Mouse (Mus musculus): ENCODE measurements around the gene Nr1d1.

Gene Nr1d1

DNA sequence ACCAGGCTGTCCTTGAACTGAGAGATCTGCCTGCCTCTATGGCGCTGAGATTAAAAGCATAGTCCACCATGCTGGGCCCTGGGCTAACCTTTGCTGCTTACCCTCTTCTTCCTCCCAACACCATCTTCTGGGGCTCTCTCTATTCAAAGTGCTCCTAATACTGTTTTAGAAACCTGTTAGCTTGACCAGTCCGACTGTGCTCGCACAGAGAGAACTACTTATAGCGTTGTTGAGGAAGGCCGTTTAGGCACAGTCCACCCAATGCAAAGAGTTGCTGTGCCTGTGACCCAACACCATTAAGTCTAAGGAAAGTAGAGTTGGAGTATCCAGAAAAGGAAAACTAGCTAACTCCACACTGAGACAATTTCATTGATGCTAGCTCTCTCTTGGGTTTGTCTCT is 13.0 kb upstream of the Nr1d1 start:
- no peak for DNase-seq (ENCODE audit: low read depth, low spot score)

GRCm38 (mm10) chr11:98787691-98788090 is 12.6 kb upstream of the Nr1d1 start:
- no peak for DNase-seq (ENCODE audit: low read depth, low spot score)

DNA sequence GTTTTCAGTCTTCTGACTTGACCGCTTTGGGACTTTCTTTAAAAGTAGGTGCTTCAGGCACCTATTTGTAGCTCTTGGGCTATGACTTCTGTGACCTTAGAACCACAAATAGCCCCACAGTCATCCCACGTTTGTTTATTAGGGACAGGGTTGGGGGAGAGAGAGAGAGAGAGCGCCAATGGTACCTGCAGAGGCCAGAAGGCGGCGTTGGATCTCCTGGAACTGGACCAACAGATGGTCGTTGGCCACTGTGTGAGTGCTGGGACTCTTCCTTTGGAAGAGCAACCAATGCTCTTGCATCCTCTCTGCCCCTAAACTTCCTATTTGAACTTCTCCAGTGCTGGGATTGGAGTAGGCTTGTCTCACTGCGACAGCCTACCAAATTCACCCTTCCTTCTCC is 12.1 kb upstream of the Nr1d1 start:
- DNase-seq (ENCODE audit: low read depth, low spot score): no peak

DNA sequence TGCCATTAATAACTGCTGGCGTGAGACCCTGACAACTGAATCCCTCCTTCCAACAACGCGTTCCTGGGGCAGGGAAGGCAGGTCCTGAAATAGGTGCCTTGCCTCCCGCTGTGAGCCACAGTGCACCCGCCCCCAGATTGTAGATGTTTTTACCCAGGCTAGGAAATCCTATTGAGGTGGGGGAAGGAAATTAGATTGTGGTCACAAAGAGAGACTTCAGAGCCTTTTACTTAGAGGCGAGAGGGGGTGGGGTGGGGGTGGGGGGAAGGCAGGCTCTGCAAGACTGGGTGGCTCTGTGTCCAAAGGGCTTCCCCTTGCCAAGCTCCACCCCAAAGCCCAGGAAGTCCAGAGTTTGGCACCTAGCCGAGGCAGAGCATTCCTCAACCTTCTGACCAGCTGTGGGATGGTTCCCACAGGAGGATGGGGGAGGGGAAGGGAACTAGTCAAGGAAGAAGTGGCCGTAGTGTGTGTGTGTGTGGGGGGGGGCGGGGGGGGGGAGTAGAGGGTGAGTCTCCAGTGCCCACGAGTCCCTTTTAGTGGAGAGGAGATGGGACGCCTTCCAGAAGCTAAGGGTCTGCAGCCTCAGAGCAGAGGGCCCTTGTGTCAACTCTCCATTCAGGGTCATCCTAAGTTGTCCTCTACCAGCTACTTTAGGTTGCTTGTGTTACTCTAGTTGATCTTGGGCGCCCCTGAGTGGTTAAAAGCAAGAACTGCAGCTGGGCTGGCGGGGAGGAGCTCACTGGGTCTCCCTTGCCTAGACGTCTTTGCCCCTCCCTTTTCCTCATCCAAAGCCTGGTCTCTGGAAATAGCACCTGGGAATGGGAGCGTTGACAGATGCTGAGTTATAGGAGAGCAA is 11.5 kb upstream of the Nr1d1 start:
- DNase-seq (ENCODE audit: low read depth, low spot score): peak; percentile 97

DNA sequence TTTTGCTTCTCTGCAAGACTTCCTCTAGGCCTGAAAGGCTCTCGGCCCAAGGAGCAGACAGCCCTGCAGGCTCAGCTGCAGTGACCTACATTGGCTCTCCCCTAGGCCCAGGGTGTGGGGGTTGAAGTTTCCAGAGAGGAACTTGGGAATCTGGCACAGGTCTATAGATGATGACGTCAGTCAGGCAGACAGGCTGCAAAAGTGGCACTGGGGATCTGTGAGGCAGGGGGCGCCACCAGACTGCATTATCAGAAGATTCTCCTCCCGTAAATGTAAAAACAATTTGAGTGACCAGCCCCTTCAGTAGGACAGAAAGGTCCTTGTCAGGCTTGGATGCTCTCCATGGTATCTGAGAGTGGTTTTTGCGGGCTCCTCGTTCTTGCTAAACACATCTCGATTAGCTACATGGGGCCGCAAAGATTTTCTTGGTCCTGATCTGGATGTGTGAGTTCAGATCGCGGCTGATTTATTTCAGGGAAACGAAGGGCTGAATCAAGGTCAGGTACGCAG is 10.7 kb upstream of the Nr1d1 start:
- DNase-seq (ENCODE audit: low read depth, low spot score): no peak

DNA sequence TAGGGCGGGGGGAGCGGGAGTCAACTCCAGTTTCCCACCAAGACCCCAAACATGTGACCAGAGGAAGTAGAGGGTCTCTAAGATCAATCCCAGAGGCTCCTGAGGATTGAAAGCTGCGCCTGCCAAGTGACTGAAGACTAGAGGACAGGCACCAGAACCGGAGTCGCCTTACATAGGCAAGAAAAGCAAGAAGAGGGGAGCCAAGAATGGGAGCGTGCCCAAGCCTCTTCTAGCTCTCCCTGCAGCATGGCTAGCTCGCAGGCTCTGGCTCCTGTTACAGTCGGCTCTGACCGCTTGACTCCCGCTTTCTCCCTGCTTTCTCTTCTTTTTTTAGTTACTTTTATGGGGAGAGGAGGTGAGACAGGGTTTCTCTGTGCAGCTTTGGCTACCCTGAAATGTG is 10.1 kb upstream of the Nr1d1 start:
- no peak for DNase-seq (ENCODE audit: low read depth, low spot score)

- no peak for DNase-seq (ENCODE audit: low read depth, low spot score)
Observed at GRCm38 (mm10) chr11:98784139-98784538, 9.0 kb upstream of the Nr1d1 start.

- DNase-seq (ENCODE audit: low read depth, low spot score): peak; percentile 83
Observed at GRCm38 (mm10) chr11:98783236-98783696, 8.1 kb upstream of the Nr1d1 start.

DNA sequence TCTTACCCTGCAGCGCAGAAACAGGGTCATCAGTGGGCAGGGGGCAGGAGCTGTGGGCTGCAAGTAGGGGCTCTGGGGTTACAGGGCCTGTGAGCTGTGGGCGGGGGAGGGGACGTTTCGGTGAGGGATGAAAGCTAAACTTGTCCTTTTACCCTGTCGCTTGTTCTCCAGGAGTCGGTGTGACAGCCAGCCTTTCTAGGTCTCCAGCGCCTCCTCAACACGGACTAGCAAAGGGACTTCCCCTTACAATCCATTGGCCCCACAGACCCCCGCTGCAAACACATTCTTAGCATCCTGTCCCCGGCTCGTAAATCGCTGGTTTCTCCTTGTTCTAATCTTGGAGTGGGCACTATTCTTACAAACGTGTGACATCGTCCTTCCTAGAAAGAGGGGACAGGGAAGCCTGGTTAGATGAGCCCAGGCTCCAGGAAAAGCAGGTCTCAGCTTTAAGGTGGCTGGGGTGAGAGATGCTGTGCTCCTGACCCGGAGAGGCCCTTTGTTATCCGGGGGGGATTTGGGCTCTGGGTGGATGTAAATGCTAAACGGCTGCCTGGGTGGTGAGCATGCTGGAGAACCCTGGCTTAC is 7.6 kb upstream of the Nr1d1 start:
- no peak for DNase-seq (ENCODE audit: low read depth, low spot score)

- no peak for DNase-seq (ENCODE audit: low read depth, low spot score)
Observed at GRCm38 (mm10) chr11:98781851-98782512, 6.8 kb upstream of the Nr1d1 start.

DNA sequence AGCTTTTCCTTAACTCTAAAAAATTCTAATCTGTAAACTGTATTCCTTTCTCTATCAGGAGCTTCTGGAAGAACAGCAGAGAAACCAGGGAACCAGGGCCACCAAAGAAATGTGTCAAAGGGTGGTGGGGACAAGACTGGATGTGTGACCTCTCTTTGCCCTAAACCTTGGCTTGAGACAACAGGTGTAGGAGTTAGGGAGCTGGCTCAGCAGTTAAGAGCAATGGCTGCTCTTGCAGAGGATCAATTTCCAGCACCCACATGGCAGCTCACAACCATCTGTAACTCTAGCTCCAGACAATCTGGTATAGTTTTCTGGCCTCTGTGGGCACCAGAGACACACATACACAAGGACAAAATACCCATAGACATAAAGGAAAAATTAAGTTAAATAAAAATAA is 2.8 kb upstream of the Nr1d1 start:
- DNase-seq (ENCODE audit: low read depth, low spot score): no peak

- peak; percentile 58 for DNase-seq (ENCODE audit: low read depth, low spot score)
Observed at GRCm38 (mm10) chr11:98776843-98777590, 1.9 kb upstream of the Nr1d1 start.

DNA sequence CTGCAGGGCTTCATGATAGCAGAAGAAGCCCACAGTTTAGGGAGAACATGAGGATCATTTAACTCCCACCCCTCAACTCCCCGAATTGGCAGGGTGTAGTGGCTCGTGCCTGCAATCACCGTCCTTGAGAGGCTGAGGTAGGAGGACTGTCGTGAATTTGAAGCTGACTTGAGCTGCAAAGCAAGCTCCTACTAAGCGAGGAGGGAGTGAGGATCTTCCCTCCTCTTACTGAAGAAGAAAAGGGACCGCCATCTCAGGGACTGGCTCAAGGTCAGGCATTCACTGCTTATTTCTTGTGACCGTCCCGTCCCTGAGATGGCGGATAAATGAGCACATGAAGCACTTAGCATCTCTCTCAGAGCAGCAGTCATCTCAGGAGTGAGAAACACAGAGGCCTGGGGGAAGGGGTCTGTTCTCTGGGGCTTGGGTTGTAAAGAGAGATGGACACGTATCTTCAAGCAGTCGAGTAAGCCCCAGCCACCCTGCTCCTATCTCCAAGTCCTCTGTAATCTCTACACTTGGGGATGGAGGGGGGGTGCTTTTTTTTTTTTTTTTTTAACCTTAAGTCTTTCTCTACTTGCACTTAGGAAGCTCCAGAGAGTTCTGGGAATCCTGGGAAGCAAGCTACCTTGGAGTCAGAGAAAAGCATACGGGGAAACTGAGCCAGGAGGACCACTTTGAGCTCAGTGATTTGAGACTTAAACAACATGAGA is 1.1 kb upstream of the Nr1d1 start:
- no peak for DNase-seq (ENCODE audit: low read depth, low spot score)

DNA sequence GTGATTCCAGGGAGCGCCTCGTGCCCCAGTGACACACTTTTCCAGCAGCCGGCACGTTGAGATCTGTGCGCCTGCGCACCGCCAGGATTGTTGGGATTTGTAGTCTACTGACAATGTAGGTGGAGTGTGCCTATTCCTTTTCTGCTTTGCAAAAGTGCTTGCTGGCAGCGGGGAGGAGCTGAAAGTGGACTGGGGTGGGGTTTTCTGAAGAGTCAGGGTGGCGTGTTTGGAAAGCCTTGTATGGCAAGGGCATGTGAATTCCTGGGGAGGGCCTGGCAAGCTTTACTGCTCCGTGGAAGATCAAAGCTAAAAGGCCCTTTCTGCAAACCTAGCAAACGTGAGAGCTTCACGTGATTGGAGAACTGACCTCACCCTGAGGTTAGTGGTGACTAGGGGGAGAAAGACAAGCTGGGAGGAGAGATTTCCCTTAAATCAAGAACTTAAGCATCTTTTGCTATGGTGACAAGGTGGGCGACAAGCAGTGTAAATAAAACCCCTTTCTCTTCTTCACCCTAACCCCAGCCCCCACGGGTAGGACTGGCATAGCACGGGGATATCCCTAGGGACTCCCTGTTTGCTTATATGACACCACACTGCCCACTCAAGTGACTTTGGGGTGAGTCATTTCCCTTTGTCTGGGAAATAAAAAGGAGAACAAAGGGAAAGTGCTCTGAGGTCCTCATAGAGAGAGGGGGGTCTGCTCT is 367 bp upstream of the Nr1d1 start:
- DNase-seq (ENCODE audit: low read depth, low spot score): peak; percentile 97

GRCm38 (mm10) chr11:98773635-98774295 is 1.4 kb downstream of the Nr1d1 start:
- peak; percentile 93 for DNase-seq (ENCODE audit: low read depth, low spot score)

DNA sequence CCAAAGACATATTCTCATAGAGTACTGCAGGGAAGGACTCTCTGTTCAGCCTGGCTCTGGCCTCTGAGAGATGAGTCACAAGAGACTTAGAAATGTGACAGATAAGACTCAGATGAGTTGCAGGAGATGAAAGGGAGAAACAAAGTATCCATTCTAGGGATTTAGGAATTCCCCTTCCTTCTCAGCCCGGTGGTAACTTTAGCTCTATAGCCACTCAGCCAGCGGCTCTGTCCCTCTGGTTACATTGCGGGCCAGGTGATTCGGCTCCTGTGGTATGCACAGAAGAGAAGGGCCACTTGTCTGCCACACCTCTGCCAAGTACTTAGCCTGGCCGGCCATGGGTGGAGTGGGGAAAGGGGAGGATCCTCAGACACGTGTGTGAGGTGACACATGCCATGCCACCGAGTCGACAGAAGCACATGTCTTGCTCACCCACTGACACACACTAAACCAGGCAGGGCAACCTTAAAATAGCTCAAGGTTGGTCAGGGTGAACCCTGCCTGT is 2.4 kb downstream of the Nr1d1 start:
- DNase-seq (ENCODE audit: low read depth, low spot score): no peak

GRCm38 (mm10) chr11:98771844-98772525 is 3.1 kb downstream of the Nr1d1 start:
- DNase-seq (ENCODE audit: low read depth, low spot score): no peak

GRCm38 (mm10) chr11:98771131-98771530 is 4.0 kb downstream of the Nr1d1 start:
- DNase-seq (ENCODE audit: low read depth, low spot score): no peak
